Mouse (Mus musculus): ENCODE data around the gene Mycbp2. TPM values are rescaled to one million over a fixed set of nuclear protein-coding genes. Genes with fewer than 3 reads are reported as not detected.
A peak's percentile ranks its signal among the peaks of the same experiment; 100 is the strongest.

Mycbp2 gene
- polyA plus RNA-seq, 1 experiment from 2014 or later: 38.0 TPM

GRCm38 (mm10) chr14:103075166-103075565 is 271.4 kb downstream of the Mycbp2 start:
- Histone ChIP-seq H3K4me2 (ENCODE audit: low read length) (no peak overlapping the region), H3K27me3 (replicated peaks; ENCODE audit: control insufficient read depth, insufficient read depth, low read length) (no peaks in the 10 kb centered on the region), H3K9me3 (replicated peaks; ENCODE audit: control insufficient read depth, low read length) (no peaks in the 10 kb centered on the region), H3K9ac (ENCODE audit: low read length) (no peak overlapping the region), H3K36me3 (ENCODE audit: control insufficient read depth, insufficient read depth, low read length) (peaks cover 10% of the 10 kb centered on the region), H3K4me3 (ENCODE audit: low read depth, low read length) (no peak overlapping the region), H3K4me1 (ENCODE audit: control insufficient read depth, insufficient read depth, low read length) (no peaks in the 10 kb centered on the region), H3K27ac (ENCODE audit: low read depth, low read length) (no peak overlapping the region)
- DNase-seq (ENCODE audit: low spot score) (no peak), ATAC-seq (no peak)
- WGBS: 83% methylated on average over 7 of the region's 7 CpGs

GRCm38 (mm10) chr14:103073825-103074224 is 272.8 kb downstream of the Mycbp2 start:
- Histone ChIP-seq H3K27ac (ENCODE audit: low read depth, low read length) (no peak overlapping the region), H3K36me3 (ENCODE audit: control insufficient read depth, insufficient read depth, low read length) (peaks cover 6% of the 10 kb centered on the region; the same call in 1 of the 2 replicates), H3K9me3 (replicated peaks; ENCODE audit: control insufficient read depth, low read length) (no peaks in the 10 kb centered on the region), H3K4me1 (ENCODE audit: control insufficient read depth, insufficient read depth, low read length) (no peaks in the 10 kb centered on the region; the same call in 1 of the 2 replicates), H3K4me3 (ENCODE audit: low read depth, low read length) (no peak overlapping the region), H3K9ac (ENCODE audit: low read length) (no peak overlapping the region), H3K27me3 (replicated peaks; ENCODE audit: control insufficient read depth, insufficient read depth, low read length) (no peaks in the 10 kb centered on the region), H3K4me2 (ENCODE audit: low read length) (no peak overlapping the region)
- ATAC-seq: no peak
- no peak for DNase-seq (ENCODE audit: low spot score)
- WGBS: 77% methylated on average over 8 of the region's 8 CpGs

GRCm38 (mm10) chr14:103072731-103073130 is 273.9 kb downstream of the Mycbp2 start:
- ATAC-seq: no peak
- Histone ChIP-seq H3K9me3 (replicated peaks; ENCODE audit: control insufficient read depth, low read length) (no peaks in the 10 kb centered on the region), H3K4me3 (ENCODE audit: low read depth, low read length) (no peak overlapping the region), H3K4me1 (ENCODE audit: control insufficient read depth, insufficient read depth, low read length) (no peaks in the 10 kb centered on the region; the same call in 1 of the 2 replicates), H3K27me3 (replicated peaks; ENCODE audit: control insufficient read depth, insufficient read depth, low read length) (no peaks in the 10 kb centered on the region), H3K9ac (ENCODE audit: low read length) (no peak overlapping the region), H3K27ac (ENCODE audit: low read depth, low read length) (no peak overlapping the region), H3K4me2 (ENCODE audit: low read length) (no peak overlapping the region), H3K36me3 (ENCODE audit: control insufficient read depth, insufficient read depth, low read length) (peaks cover 2% of the 10 kb centered on the region; the same call in 1 of the 2 replicates)
- WGBS: 92% methylated on average over 4 of the region's 4 CpGs
- no peak for DNase-seq (ENCODE audit: low spot score)

GRCm38 (mm10) chr14:103071471-103071870 is 275.1 kb downstream of the Mycbp2 start:
- no peaks in the 10 kb centered on the region for H3K9me3 ChIP-seq (replicated peaks; ENCODE audit: control insufficient read depth, low read length)
- no peak overlapping the region for H3K4me2 ChIP-seq (ENCODE audit: low read length)
- no peaks in the 10 kb centered on the region; the same call in 1 of the 2 replicates for H3K4me1 ChIP-seq (ENCODE audit: control insufficient read depth, insufficient read depth, low read length)
- ATAC-seq: no peak
- H3K27me3 ChIP-seq (replicated peaks; ENCODE audit: control insufficient read depth, insufficient read depth, low read length): no peaks in the 10 kb centered on the region
- no peak overlapping the region for H3K4me3 ChIP-seq (ENCODE audit: low read depth, low read length)
- 95% methylated on average over 12 of the region's 12 CpGs for WGBS
- H3K36me3 ChIP-seq (ENCODE audit: control insufficient read depth, insufficient read depth, low read length): no peaks in the 10 kb centered on the region
- H3K9ac ChIP-seq (ENCODE audit: low read length): no peak overlapping the region
- no peak overlapping the region for H3K27ac ChIP-seq (ENCODE audit: low read depth, low read length)
- DNase-seq (ENCODE audit: low spot score): no peak

- Histone ChIP-seq H3K9me3 (replicated peaks; ENCODE audit: control insufficient read depth, low read length) (no peaks in the 10 kb centered on the region), H3K27me3 (replicated peaks; ENCODE audit: control insufficient read depth, insufficient read depth, low read length) (no peaks in the 10 kb centered on the region), H3K4me2 (ENCODE audit: low read length) (peak overlapping the region; percentile 82), H3K36me3 (ENCODE audit: control insufficient read depth, insufficient read depth, low read length) (no peaks in the 10 kb centered on the region), H3K4me3 (ENCODE audit: low read depth, low read length) (peak overlapping the region; percentile 64), H3K9ac (ENCODE audit: low read length) (peak overlapping the region; percentile 73), H3K27ac (ENCODE audit: low read depth, low read length) (no peak overlapping the region), H3K4me1 (ENCODE audit: control insufficient read depth, insufficient read depth, low read length) (no peaks in the 10 kb centered on the region; the same call in 1 of the 2 replicates)
- WGBS: 7% methylated on average over 10 of the region's 10 CpGs
- DNase-seq (ENCODE audit: low spot score) (no peak), ATAC-seq (no peak)
Observed at GRCm38 (mm10) chr14:103070790-103071189, 275.8 kb downstream of the Mycbp2 start.

- no peaks in the 10 kb centered on the region for H3K36me3 ChIP-seq (ENCODE audit: control insufficient read depth, insufficient read depth, low read length)
- H3K4me1 ChIP-seq (ENCODE audit: control insufficient read depth, insufficient read depth, low read length): no peaks in the 10 kb centered on the region; the same call in 1 of the 2 replicates
- peak within 1 kb of the TSS; percentile 73 for H3K9ac ChIP-seq (ENCODE audit: low read length)
- ATAC-seq: peak; percentile 94
- H3K27me3 ChIP-seq (replicated peaks; ENCODE audit: control insufficient read depth, insufficient read depth, low read length): no peaks in the 10 kb centered on the region
- peak within 1 kb of the TSS; percentile 64 for H3K4me3 ChIP-seq (ENCODE audit: low read depth, low read length)
- DNase-seq (ENCODE audit: low spot score): peak; percentile 94
- peak within 1 kb of the TSS; percentile 82 for H3K4me2 ChIP-seq (ENCODE audit: low read length)
- no peaks in the 10 kb centered on the region for H3K9me3 ChIP-seq (replicated peaks; ENCODE audit: control insufficient read depth, low read length)
- H3K27ac ChIP-seq (ENCODE audit: low read depth, low read length): peak within 1 kb of the TSS; percentile 40
- under 1% methylated on average over 58 of the region's 65 CpGs for WGBS
Observed at GRCm38 (mm10) chr14:103069864-103070611, 276.6 kb downstream of the Mycbp2 start, which contains the start of gene Cln5. Gene Cln5 (plus strand): TSS chr14:103070216.

- Histone ChIP-seq H3K9ac (ENCODE audit: low read length) (peak overlapping the region; percentile 73), H3K4me2 (ENCODE audit: low read length) (peak overlapping the region; percentile 82), H3K36me3 (ENCODE audit: control insufficient read depth, insufficient read depth, low read length) (no peaks in the 10 kb centered on the region), H3K4me3 (ENCODE audit: low read depth, low read length) (peak overlapping the region; percentile 64), H3K4me1 (ENCODE audit: control insufficient read depth, insufficient read depth, low read length) (no peaks in the 10 kb centered on the region; the same call in 1 of the 2 replicates), H3K27me3 (replicated peaks; ENCODE audit: control insufficient read depth, insufficient read depth, low read length) (no peaks in the 10 kb centered on the region), H3K27ac (ENCODE audit: low read depth, low read length) (peak overlapping the region; percentile 40; the same call in 1 of the 2 replicates), H3K9me3 (replicated peaks; ENCODE audit: control insufficient read depth, low read length) (no peaks in the 10 kb centered on the region)
- 10% methylated on average over 12 of the region's 12 CpGs for WGBS
- no peak for DNase-seq (ENCODE audit: low spot score)
- ATAC-seq: no peak
Observed at GRCm38 (mm10) chr14:103069465-103069863, 277.1 kb downstream of the Mycbp2 start.

- Histone ChIP-seq H3K36me3 (ENCODE audit: control insufficient read depth, insufficient read depth, low read length) (no peaks in the 10 kb centered on the region), H3K27ac (ENCODE audit: low read depth, low read length) (no peak overlapping the region), H3K9me3 (replicated peaks; ENCODE audit: control insufficient read depth, low read length) (no peaks in the 10 kb centered on the region), H3K4me3 (ENCODE audit: low read depth, low read length) (no peak overlapping the region), H3K4me1 (ENCODE audit: control insufficient read depth, insufficient read depth, low read length) (no peaks in the 10 kb centered on the region; the same call in 1 of the 2 replicates), H3K4me2 (ENCODE audit: low read length) (no peak overlapping the region), H3K9ac (ENCODE audit: low read length) (no peak overlapping the region), H3K27me3 (replicated peaks; ENCODE audit: control insufficient read depth, insufficient read depth, low read length) (no peaks in the 10 kb centered on the region)
- WGBS: 8% methylated on average over 10 of the region's 10 CpGs
- ATAC-seq: no peak
- DNase-seq (ENCODE audit: low spot score): peak; percentile 85
Observed at GRCm38 (mm10) chr14:103065294-103066167, 281.1 kb downstream of the Mycbp2 start.

All from forebrain, embryonic 14.5 days (tissue).